Mouse (Mus musculus): ENCODE measurements around the gene Mtmr12.

Gene Mtmr12

DNA sequence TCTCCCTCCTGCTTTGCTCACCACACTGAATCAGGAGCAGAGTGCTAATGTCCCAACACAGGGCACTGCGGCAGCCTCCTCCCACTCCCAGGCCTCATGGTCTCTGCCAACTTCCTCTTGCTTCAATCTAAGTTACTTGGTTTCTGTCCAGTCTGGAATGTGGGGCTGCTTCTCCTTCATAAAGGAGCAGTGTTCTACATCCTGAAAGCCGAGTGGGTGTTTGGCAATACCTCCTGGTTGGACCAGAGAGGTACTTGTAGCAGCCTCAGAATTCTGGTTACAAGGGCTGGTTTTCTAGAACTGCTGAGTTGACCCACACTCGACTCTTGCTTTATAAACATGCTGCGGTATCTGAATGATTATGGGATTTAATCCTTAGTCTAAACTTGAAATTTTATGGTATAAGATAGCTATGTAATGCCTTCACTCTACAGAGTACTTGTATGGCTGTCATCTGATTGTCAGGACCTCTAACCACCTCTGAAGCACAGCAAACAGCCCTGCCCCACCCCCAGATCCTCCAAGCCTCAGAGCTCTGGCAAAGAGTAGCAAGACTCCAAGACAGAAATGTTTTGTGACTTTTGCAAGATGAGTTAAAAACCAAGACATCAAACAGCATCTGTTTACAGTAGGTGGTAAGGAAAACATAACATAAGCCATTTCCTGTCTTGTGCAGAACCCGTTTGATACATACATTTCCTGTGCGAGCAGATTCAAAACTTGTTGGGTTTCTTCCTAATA, 80.1 kb downstream of the Mtmr12 start:
- no peak for DNase-seq

DNA sequence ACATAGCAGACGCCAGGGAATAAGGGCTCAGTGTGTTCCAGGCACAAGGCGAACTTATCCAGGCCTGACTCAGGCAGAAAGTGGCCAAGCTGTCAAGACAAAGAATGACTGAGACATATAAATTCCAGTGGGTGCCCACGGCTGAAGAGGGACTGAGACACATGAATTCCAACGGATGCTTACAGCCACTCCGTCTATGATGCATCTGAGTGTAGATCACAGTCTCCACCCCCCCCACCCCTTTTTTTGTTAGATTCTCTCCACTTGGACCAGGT, 80.6 kb downstream of the Mtmr12 start:
- DNase-seq, result no peak

DNA sequence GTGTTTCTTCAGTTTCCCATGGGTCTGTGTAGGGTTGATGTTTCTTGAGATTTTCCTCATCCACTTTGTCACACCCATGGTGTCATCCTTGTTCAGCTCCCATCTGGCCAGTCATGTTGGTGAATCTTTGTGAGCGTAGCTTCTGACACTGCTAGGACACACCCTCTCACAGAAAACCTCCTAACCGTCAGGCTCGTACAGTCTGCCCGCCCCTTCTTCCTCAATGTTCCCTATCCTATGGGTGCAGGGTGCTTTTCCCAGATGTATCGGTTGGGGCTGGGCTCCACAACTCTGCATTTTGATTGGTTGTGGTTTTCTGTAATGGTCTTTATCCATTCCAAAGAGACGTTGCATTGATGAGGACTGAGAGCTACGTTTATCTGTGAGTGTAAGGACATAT, 85.5 kb downstream of the Mtmr12 start:
- DNase-seq, result no peak

DNA sequence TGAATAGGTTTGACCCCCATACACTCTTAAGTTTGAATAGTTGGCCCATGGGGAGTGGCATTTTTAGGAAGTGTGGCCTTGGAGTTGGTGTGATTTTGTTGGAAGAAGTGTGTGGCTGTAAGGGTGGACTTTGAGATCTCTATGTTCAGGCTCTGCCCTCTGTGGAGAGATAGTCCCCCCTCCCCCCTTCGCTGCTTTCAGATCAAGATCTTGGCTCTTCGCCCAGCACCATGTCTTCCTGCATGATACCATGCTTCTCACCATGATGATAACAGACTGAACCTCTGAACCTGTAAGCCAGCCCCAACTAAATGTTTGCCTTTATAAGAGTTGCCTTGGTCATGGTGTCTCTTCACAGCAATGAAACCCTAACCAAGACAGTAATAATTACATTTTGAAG, 86.9 kb downstream of the Mtmr12 start:
- DNase-seq, result no peak

DNA sequence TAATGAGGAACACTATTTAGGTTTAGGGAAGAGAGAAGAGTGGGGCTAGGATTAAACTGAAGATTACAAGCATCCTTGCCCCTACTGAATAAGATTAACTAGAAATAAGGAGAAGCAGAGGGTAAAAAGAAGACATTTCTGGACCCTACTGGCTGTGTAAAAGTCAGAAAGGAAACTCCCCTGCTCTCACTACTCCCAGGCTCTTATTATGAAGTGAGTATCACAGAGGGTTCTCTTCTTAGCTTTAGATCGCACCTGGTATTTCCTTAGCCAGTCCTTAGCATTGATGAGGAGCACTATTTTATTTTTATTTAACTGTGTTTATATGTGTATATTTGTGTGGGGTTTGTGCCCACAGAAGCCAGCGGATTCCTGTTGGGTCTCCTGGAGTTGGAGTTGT, 91.4 kb downstream of the Mtmr12 start:
- DNase-seq, result no peak

DNA sequence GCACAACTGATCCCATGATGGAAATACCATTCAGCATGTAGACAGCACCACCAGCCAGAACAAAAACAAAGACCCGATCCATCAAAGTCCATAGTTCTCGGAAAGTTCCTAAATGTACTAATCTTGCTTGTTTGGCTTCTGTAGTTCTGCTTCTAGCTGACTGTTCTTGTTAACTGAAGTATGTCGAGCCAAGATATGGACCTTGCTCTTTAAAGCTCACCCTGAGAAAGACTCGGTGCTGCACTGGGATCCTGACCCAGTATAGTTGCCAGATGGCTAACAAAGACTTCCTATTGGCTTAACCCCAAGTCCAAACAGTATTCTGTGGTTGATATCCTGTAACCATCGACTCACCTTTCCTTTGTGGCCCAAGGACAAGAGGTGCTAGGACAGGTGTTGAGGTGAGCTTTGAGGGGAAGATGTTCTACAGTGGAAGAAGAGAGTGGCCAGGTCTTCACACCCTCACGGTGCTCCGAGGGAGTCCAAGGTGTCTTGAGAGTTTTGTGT, 93.5 kb downstream of the Mtmr12 start:
- DNase-seq, result no peak

DNA sequence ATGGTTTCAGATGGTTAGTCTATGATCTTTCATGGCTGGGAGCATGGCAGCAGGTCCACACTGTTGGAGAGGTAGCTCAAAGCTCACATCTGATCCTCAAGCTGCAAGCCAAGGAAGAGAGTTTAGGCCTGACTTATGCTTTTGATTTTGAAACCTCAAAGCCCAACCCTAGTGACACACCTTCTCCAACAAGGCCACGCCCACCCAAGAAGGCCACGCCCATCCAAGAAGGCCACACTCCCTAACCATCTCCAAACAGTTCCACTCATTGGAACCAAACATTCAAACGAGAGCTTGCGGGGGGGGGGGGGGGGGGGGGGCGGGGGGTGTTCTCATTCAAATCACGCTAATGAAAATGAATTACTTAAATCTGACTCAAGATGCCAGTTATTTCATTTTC, 96.9 kb downstream of the Mtmr12 start:
- DNase-seq, result no peak

DNA sequence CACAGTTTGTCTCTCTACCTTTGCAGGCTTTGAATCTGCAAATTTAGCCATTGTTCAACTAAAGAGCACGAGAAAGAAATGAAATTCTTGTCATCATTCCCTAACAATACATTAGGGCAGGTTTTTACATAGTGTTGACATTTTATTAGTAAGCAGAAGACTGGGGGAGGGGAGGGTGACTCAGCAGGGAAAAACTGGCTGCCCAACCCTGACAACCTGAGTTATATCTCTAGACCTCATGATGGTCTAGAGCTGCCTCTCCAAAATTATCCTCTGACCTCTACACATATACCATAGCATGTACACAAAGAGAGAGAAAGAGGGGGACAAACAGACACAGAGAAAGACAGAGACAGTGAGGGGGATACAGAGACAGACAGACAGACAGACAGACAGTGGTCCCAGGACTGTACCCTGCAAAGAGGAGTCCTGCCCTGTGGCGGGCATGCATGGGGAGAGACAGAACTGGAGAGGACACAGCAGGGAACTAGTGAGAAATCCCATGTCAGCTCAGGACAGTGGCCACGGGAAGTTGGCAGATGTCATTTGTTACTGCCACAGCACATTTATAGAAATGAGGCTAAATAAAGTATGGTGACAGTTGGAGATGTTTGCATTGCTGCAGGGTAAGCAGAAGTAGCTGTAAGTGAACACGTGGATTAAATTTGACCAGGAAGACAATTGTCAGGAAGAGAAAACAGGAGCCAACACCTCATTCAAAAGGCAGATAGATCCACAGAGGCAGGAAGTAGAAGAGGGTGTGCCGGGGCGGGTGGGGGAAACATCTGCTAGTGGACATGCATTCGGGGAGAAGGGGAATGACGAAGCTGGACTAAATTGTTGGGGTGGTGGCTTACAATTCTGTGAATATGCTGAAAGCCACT, 101.6 kb downstream of the Mtmr12 start:
- DNase-seq, result no peak

DNA sequence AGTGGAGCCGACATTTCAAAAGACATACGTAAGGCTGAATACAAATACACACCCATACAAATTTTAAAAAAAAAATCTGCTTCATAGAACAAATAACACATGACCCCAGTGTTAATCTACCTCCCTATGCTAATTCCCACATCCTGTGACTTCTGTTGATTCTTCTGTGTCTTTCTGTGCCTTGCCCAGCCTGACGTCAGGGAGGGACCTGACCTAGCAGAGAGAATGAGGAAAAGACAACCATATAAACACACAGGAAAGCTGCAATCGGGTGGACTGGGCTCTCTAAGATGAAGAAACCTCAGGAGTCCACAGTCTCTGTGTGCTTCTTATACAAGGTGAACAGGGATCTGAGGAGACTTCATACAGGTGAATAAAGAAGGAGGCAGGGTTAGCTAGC, 102.3 kb downstream of the Mtmr12 start:
- no peak for DNase-seq

DNA sequence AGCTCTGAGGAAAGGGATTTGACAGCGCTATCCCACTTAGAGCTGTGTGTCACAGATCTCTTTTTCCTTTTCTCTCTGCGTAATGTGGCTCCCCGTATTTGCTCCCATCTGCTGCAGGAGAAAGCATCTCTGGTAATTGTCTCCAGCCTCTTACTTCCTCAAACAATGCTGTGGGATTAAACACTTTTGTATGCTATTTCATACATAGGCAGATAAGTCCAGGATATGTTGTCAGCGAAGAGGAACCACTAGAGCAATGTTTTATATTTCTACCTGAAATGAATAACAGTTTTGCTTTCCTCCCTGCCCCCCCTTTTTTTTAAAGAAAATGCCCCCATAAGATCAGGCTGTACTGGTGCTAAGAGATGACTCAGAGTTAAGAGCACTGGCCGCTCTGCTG, 103.7 kb downstream of the Mtmr12 start:
- DNase-seq, result no peak

DNA sequence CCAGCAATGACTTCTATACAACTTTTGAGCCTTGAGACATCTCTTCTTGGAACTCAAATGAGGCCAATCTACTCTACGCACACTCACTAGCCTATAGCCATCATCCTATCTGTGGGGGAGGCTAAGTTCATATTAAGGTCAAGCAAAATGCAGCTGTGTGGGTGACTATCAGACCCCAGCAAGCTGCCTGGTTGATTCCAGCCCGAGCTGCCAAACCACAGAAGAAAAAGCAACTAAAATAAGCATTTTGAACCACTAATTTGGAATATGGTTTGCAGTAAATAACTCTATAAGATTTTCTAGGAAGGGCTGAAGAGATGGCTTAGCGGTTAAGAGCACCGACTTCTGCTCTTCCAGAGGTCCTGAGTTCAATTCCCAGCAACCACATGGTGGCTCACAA, 105.8 kb downstream of the Mtmr12 start:
- no peak for DNase-seq

DNA sequence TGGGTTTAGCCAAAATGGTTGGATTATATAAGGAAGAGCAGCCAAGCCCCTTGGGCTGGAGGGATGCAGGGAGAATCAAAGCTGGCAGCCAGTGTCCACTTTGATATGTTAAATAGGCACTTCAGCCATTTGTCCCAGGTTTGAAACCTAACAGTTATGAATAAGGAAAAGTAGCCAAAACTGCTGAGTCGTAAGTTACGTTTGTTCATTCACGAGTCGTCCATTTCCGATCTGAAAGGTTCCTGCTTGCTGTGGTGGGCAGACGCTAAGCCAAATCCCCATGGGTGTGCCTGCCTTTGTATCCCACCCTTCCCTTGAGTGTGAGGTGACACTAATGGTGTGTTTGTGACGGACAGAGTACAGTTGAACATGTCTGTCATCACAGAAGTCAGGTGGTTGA, 106.6 kb downstream of the Mtmr12 start:
- DNase-seq, result no peak

DNA sequence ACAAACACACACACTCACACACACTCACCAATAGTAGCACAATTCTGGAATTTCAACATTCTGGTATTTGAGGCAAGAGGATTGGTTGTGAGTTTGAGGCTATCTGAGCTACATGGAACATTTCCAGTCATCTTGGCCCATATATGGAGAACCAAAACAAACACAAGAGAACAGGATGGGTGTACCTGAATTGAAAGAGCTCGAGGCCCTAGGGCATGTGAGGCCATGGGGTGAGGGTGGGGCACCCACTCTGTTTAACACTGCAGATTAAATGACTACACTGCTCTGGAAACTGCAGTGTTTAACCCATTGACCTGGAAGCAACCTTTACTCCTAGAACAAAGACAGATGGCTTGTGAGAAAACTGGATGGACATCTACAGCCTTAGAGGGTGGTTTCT, 108.4 kb downstream of the Mtmr12 start:
- no peak for DNase-seq

DNA sequence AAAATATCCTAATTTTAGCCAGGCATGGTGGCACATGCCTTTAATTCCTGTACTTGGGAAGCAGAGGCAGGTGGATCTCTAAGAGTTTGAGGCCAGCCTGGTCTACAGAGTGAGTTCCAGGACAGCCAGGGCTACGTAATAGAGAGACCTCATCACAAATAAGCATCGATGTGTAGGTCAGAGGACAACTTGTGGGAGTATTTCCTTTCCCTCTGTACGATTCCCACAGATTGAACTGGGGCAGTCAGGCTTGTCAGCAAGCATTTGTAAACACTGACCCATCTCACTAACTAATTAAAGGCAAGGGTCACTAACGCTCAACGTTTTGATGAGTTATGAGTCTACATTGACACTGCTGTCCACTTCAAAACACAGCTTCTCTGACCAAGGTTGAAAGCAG, 109.8 kb downstream of the Mtmr12 start:
- DNase-seq, result no peak

DNA sequence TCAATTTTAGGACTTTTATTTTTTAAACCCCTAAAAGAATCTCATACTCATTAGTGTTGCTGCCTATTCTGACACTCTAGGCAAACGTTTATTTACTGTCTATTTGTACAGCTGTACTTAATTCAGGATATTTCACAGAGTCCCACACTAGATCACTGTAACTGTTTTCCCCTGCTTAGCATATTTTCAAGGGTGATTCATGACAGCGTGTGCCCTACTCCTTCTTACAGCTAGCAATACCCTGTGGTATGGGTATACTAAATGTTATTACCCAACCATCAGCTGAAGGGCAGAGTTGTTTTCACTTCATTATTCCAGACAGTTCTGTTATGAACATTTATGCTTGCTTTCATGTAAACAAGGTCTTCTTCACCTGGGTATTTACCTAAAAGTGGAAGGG, 111.2 kb downstream of the Mtmr12 start:
- no peak for DNase-seq

DNA sequence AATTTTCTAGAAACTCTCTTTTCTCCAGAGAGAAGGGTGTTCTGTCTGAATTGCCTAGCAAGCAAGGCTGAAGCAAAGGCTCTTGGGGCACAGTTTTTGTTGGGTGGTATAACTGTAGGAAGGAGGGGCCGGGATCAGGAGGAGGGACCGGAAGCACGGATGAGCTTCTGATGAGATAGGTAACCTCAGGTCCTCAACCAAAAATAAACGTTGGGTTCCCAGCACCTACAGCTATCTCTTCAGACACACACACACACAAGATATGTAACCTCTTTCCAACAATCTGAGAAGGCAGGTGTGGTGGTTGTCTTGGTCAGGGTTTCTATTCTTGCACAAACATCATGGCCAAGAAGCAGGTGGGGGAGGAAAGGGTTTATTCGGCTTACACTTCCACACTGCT, 112.5 kb downstream of the Mtmr12 start:
- no peak for DNase-seq

DNA sequence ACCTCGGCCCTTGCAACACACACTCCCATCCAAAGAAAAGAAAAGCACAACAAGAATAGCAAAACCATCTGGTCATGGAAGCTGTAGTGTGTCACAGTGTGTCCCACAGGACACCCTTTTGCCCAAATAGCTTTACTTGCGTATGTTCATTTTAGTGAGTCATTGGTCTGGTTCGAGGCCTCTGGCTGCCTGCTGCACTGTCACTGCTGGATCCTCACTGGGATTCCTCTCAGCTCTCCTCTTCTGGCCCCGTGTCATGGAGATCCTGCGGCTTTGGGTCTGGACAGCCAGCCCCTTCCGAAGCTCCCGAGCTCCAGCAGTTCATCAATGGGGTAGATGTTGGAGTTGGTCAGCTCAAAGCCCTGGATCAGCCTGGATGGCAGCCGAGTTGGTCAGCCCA, 113.6 kb downstream of the Mtmr12 start:
- DNase-seq, result no peak

DNA sequence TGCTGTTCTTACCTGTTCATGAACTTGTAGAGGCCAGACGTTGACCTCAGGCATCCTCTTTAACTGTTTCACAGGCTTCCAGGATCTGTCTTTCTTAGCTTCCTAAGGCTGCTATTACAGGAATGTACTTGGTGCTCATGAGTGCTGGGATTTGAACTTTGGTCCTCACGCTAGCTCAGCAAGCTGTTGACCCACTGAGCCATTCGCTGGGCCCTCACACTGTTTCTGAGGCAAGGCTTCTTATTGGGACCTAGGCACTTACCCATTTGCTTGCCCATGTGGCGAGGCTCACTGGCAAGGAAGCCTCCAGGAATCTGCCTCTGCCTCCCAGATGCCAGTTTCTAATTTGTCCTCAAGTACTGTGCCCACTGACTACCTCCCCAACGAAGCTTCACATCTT, 115.1 kb downstream of the Mtmr12 start:
- no peak for DNase-seq

DNA sequence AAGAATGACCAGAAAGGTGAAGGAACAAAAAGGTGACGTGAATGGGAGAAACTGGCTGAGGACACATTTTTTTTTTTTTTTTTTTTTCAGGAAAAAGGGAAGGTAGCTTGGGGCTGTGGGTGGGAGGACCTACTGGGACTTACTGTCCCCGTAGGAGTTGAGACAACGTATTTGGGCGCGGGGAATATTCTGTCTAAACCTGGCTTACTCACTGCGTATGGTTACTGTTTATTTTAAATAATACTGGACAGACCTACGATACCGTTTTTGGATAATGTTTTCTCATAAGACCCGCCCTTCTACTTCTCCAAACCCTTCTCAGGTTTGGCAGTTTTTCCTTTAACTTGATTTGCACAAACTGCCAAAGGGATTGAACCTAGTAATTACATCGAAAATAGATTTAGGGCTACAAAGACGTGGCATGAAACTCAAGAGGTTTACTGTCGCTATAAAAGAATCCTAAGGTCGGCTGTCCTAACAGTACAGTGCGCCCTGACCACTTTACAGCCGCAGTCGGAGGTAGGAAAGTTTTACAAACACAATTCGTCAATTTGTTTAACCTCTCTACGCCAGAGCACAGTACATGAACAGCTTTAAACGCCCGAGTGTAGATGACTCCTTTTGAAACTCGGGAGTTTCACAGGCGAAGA, 115.7 kb downstream of the Mtmr12 start:
- no peak for DNase-seq

DNA sequence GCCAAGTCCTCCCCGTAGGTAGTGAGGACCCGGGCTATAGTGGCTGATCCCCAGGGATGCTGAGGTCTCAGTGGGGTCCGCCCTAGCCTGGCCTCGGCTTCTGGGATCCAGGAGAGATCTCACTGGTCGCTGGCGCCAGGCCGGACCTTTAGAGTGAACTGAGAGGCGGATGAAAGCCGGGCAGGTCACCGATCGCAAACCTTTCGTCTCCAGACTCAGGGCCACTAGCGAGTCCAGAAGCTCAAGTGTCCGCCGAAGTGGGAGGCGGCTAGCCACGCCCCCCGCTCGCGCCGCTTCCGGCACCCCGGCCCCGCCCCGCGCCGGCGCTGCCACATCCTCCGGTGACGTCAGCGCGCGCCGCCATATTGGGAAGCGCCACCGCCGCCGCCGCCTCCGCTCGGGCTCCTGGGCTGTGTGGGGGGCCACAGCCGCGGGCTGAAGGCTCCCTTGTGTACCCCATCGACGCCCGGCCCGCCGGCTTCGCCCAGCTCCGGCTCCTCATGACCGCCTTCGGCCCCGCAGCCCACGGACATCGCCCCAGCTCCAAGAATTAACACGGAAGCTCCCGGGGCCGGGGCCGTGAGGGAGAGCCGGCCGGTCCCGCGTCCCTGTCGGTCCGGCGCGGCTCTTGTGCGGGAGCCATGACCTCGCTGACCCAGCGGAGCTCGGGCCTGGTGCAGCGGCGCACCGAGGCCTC, 116.4 kb downstream of the Mtmr12 start, which contains the start of gene Golph3:
Gene Golph3, plus strand, starts transcription at position 360 of the 697 bp plus-strand sequence.
- peak; percentile 95 for DNase-seq

DNA sequence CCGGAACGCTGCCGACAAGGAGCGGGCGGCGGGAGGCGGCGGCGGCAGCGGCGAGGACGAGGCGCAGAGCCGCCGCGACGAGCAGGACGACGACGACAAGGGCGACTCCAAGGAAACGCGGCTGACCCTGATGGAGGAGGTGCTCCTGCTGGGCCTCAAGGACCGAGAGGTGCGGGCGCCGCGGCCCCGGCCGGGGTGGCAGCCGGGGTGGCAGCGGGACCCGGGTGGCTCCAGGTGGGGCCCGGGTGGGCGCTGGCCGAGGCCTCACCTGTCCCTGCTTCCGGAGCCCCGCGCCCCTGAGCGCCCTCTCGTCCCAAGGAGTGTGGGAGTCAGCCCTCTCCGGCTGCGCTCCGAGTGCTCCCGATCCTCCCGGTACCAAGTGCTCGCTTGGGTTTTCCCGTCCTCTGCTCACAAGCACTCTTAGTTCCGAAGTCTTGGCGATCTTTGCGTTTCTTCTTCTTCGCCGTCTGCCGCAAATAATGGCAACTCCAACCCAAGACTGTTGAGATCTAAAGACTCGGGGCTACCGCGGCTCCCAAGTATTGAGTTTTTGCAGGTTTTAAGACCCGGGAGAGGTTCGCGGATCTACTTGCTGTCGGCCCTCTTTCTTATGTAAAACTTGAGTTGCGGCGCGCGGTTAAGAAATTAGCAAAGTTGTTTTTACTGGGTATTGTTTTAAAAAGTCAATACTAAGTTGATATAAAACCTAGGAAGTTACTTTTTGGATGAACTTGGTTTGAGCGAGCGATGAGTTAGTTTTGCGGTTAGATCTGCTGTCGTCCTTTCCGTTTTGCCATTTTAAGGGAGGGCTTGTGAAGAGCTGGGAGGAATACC, 117.2 kb downstream of the Mtmr12 start, which contains the start of gene 1810049J17Rik:
Gene 1810049J17Rik, minus strand, starts transcription at position 112 of the 834 bp plus-strand sequence.
- DNase-seq, result peak; percentile 39

All from cerebellum, adult 11 months (tissue).